Mouse (Mus musculus) embryonic facial prominence, embryonic 10.5 days (tissue): Measurements from ENCODE around the gene Rapgef2. TPM values are rescaled to one million over a fixed set of nuclear protein-coding genes. Genes with fewer than 3 reads are reported as not detected.

Experiments
- DNase-seq: peaks from one replicate; pipeline ENCODE4 v3.0.0-alpha.2; 2017; ENCODE audit warnings: low spot score
- H3K27ac ChIP-seq: fragments of 300-500 bp; sonication (generic); replicated peaks from 2 replicates; pipeline ENCODE4 v1.5.1; 2016; ENCODE audit warnings: mild to moderate bottlenecking
- H3K27me3 ChIP-seq: fragments of 300-500 bp; sonication (generic); replicated peaks from 2 replicates; pipeline ENCODE4 v1.6.1; 2016; ENCODE audit warnings: low read depth, mild to moderate bottlenecking; ENCODE audit not compliant: poor library complexity, severe bottlenecking
- H3K36me3 ChIP-seq: fragments of 300-500 bp; sonication (generic); replicated peaks from 2 replicates; pipeline ENCODE4 v1.6.1; 2016; ENCODE audit warnings: mild to moderate bottlenecking, moderate library complexity
- H3K4me1 ChIP-seq: fragments of 300-500 bp; sonication (generic); 2 replicates; pipeline ENCODE4 v1.6.1; 2016
- H3K4me3 ChIP-seq: fragments of 300-500 bp; sonication (generic); 2 replicates; pipeline ENCODE4 v1.5.1; 2016; ENCODE audit warnings: mild to moderate bottlenecking, moderate library complexity
- H3K9me3 ChIP-seq: fragments of 300-500 bp; sonication (generic); 2 replicates; pipeline ENCODE4 v1.6.1; 2016; ENCODE audit warnings: mild to moderate bottlenecking
- WGBS: fragments of 180-500 bp; shearing (Covaris S2); methylation state at CpG from one replicate; pipeline ENCODE4 v1.1.7; 2016; 5-methylcytosine and 5-hydroxymethylcytosine counted together
- polyA plus RNA-seq: library from polyadenylated mRNA; unstranded; fragments of >200 nt; fragmentation: Nextera tagmentation; extraction: Ambion mirVana; gene quantifications from 2 replicates; pipeline ENCODE4 v1.2.1, GENCODE M21; 2016

Rapgef2 gene
- polyA plus RNA-seq, 1 experiment from 2014 or later: 5.8 TPM

DNA sequence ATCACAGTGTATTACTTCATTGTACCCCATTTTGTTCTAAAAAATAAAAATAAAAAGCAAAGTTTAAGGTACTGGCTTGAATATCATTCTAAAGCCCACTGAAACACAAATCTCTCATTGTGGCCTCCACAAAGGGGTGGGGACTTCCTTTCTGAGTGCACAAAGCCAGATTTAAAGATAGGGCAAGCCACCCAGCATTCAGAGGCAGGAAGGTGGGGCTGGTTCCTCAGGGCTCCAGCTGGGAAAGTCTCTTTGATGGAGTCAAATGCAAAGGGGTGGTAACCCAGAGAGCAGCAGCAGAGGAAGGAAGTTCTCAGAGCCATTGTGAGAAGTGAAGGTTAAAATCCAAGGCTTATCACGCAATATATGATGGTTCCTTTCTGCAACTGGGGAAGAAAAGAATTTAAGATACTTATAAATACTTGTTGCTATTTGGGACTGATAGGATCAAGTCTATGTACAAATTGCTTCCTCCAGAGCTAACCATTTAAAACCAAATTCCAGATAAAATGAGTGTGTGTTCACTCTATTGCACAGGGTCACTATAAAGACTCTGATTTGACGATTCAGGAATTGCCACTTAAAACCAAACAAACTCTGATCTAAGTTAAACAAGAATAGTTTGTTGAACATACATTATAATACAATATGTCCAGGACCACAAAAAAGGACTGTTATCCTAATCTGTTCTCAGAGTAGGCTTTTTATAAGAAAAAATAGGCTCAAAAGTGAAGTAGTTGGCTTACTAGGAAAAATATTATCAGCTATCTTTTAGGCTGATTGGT, 246.5 kb downstream of the Rapgef2 start:
- Histone ChIP-seq H3K4me3 (no peak overlapping the region), H3K36me3 (no peaks in the 10 kb centered on the region), H3K27ac (no peak overlapping the region), H3K4me1 (0 out of 2 replicates have a peak, but pooled peaks cover 3% of the 10 kb centered on the region), H3K9me3 (no peaks in the 10 kb centered on the region), H3K27me3 (no peaks in the 10 kb centered on the region)
- 54% methylated on average over 2 of the region's 2 CpGs for WGBS
- DNase-seq: no peak

DNA sequence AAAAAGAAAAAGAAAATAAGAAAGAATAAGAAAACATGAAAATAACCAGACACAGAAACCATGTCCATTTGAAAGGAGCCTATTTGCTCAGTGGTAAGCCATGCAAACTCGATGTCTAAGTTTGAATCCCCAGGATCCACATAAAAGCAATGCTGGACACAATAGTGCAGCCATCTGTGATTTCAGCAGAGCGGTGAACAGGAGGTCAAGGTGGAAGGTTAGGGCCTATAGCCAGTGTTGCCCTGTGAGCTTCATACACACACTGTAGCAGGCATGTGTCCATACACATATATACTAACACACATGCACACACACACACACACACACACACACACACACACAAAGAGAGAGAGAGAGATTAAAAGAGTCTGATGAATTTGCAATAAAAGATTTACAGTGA, 247.3 kb downstream of the Rapgef2 start:
- no peaks in the 10 kb centered on the region for H3K27me3 ChIP-seq
- DNase-seq: no peak
- H3K4me1 ChIP-seq: 0 out of 2 replicates have a peak, but pooled peaks cover 3% of the 10 kb centered on the region
- H3K9me3 ChIP-seq: no peaks in the 10 kb centered on the region
- 73% methylated on average over 2 of the region's 2 CpGs for WGBS
- no peak overlapping the region for H3K4me3 ChIP-seq
- no peak overlapping the region for H3K27ac ChIP-seq
- no peaks in the 10 kb centered on the region for H3K36me3 ChIP-seq

DNA sequence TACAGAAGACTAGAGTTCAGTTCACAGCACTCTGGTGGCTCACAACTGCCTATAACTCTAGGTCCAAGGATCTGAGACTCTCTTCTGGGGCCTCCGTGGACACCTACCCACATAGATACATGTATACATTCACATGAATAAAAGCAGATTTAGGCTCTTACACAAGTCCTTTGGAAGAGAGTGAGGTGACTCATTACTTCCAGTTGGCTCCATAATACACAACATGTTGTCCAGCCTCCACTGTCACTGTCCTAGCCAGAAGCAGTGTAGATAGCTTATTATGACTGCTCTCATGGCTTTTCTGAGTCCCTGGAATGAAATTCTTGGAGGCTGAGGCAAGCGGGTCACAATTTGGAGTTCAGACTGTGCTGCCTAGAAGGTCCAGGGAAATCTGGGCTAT, 251.9 kb downstream of the Rapgef2 start:
- H3K9me3 ChIP-seq: no peaks in the 10 kb centered on the region
- no peaks in the 10 kb centered on the region for H3K4me1 ChIP-seq
- 92% methylated on average over 2 of the region's 2 CpGs for WGBS
- H3K27ac ChIP-seq: no peak overlapping the region
- H3K4me3 ChIP-seq: no peak overlapping the region
- H3K27me3 ChIP-seq: no peaks in the 10 kb centered on the region
- H3K36me3 ChIP-seq: no peaks in the 10 kb centered on the region
- DNase-seq: no peak

DNA sequence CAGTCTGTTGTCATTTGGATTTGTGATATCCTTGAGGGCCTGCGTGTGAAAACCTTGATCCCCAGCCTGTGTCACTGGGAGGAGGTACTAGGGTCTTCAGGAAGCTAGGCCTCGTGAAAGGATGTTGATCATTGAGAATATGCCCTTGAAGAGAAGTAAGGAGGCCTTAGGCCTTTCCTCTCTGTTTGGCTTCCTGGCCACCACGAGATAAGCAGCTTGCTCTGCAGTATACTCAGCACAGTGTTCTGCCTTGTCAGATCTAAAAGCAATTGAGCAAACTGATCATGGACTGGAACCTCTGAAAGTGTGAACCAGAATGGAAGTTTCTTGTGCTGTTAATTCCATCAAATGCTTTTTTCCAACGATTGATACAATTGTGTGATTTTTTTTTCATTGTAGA, 255.5 kb downstream of the Rapgef2 start:
- H3K4me1 ChIP-seq: no peaks in the 10 kb centered on the region
- no peaks in the 10 kb centered on the region for H3K36me3 ChIP-seq
- H3K27me3 ChIP-seq: no peaks in the 10 kb centered on the region
- no peak overlapping the region for H3K27ac ChIP-seq
- 0 out of 2 replicates have a peak, but pooled peaks cover 2% of the 10 kb centered on the region for H3K9me3 ChIP-seq
- WGBS: 80% methylated on average over 4 of the region's 4 CpGs
- no peak for DNase-seq
- H3K4me3 ChIP-seq: no peak overlapping the region

DNA sequence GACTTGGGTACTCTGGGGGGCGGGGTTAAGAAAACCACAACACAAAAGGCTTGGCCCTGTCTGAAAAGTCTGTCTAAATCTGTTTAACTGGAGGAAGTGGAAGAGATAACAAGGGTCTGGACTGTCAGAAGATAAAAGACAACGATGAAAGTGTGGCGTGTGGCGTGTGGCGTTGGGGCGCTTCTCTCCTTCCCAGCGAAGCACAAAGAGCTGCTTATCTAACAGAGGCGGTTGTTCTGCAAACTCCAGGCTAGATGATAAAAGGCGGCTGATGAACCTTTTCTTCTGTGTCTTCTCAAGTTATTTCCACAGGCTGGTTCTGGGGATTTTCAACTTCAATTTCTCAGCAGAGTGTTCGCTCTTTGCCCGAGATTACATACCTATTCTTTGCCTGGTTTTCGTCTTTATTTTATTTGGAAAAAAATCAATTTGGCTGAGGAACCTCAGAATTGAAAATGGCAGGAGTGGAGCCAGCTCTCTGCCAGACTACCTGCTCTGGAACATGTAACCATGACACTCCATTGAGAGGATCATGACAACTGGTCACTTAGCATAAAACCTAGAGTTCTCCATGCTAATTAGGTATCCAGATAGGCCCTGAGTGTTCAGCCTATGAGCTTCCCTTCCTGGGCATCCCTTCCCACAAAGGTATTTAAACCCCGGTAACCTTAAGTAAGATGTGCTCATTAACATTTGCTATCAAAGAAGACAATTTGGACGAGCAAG, 258.0 kb downstream of the Rapgef2 start:
- Histone ChIP-seq H3K27me3 (no peaks in the 10 kb centered on the region), H3K27ac (no peak overlapping the region), H3K36me3 (no peaks in the 10 kb centered on the region), H3K4me1 (0 out of 2 replicates have a peak, but pooled peaks cover 4% of the 10 kb centered on the region), H3K9me3 (0 out of 2 replicates have a peak, but pooled peaks cover 2% of the 10 kb centered on the region), H3K4me3 (no peak overlapping the region)
- WGBS: 82% methylated on average over 14 of the region's 14 CpGs
- DNase-seq: no peak

DNA sequence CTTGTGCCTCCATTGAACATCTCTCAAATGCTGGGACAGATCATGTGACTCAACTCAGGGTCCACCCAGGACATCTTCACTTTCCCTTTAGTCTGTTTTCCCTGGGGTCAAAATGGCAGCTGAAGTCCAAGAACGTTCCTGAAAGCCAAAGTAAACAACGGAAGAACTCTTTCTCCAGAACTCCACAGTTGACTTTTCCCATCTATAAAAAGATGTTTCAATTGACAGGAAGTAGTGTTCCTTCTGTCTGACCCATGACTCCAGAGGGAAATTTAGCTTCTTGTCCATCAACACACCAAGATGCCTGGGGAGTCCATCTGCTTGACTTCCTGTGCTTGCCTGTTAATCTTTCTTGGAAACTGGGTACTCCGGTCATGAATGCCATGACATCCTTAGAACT, 260.3 kb downstream of the Rapgef2 start:
- Histone ChIP-seq H3K27ac (no peak overlapping the region), H3K36me3 (no peaks in the 10 kb centered on the region), H3K4me3 (no peak overlapping the region), H3K27me3 (no peaks in the 10 kb centered on the region), H3K9me3 (0 out of 2 replicates have a peak, but pooled peaks cover 2% of the 10 kb centered on the region), H3K4me1 (0 out of 2 replicates have a peak, but pooled peaks cover 4% of the 10 kb centered on the region)
- DNase-seq: no peak
- 75% methylated on average over 3 of the region's 3 CpGs for WGBS

DNA sequence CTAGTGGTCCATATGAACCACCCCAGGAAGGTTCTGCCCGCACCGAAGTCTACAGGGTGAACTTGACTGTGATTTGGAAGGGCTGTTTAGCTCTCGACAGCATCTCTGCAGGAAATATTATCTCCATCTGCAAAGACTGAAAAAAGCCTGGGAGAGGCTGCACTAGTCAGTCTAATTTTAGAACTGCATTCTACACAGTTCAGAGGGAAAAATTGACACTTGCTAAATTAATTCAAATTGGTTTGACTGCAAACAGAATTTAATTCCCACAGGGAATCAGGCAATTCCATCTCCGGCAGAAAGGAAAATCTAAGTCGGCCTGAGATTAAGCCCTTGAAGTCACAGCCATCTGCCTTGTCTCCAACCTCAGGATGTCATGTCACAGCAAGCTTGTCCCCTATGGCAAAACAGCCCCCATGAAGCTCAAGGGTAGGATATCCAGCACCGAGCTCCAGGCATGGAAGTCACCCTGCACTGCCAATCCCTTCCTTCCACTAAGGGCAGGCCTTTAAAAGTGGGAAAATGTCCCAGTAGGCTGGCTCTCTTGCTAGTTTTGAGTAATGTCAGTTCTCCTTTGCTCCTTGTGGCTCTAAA, 262.5 kb downstream of the Rapgef2 start:
- Histone ChIP-seq H3K4me3 (no peak overlapping the region), H3K4me1 (0 out of 2 replicates have a peak, but pooled peaks cover 4% of the 10 kb centered on the region), H3K36me3 (no peaks in the 10 kb centered on the region), H3K27ac (no peak overlapping the region), H3K9me3 (no peaks in the 10 kb centered on the region), H3K27me3 (no peaks in the 10 kb centered on the region)
- DNase-seq: no peak
- WGBS: 73% methylated on average over 6 of the region's 6 CpGs

DNA sequence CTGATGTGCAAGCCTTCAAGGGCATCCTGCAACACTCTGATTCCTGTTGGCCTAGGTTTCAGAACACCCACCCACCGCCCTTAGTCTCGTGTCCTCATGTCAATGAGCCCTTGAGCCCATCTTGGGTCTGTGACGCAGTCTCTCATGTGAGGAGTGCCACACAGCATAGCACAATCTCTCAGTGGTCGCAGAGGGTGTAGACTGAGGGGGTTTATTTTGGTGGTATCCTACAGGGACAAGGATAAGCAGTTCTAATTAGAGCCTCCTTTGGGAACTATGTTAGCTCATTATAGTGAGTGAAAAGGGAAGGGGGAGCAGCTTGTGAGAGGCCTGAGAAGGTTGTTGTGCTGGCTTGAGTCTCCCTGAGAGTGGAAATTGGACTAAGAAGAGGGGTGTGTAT, 263.6 kb downstream of the Rapgef2 start:
- no peak overlapping the region for H3K27ac ChIP-seq
- 0 out of 2 replicates have a peak, but pooled peaks cover 4% of the 10 kb centered on the region for H3K4me1 ChIP-seq
- no peaks in the 10 kb centered on the region for H3K9me3 ChIP-seq
- H3K27me3 ChIP-seq: no peaks in the 10 kb centered on the region
- no peak for DNase-seq
- 81% methylated on average over 4 of the region's 4 CpGs for WGBS
- H3K36me3 ChIP-seq: no peaks in the 10 kb centered on the region
- no peak overlapping the region for H3K4me3 ChIP-seq

DNA sequence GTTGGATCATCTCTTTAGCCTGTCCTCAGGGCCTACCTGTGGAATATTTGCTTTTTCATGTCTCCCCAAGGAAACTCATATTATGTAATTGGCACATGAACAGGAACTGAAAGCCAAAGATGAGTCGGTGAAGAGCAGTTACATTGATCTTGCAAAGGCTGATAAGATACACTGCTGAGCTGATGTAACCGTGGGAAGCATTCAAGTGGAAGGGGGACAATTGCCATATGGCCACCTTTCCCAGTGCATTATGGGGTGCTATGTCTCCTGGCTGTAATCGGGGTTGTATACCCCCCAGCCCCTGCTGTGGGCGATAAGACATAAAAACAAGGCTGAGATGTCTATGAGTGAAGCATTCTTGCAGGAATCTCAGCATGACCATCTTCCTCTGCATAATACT, 268.9 kb downstream of the Rapgef2 start:
- H3K4me1 ChIP-seq: no peaks in the 10 kb centered on the region
- 94% methylated on average over 4 of the region's 4 CpGs for WGBS
- H3K4me3 ChIP-seq: no peak overlapping the region
- H3K9me3 ChIP-seq: no peaks in the 10 kb centered on the region
- H3K36me3 ChIP-seq: no peaks in the 10 kb centered on the region
- H3K27ac ChIP-seq: no peak overlapping the region
- no peaks in the 10 kb centered on the region for H3K27me3 ChIP-seq
- DNase-seq: no peak

DNA sequence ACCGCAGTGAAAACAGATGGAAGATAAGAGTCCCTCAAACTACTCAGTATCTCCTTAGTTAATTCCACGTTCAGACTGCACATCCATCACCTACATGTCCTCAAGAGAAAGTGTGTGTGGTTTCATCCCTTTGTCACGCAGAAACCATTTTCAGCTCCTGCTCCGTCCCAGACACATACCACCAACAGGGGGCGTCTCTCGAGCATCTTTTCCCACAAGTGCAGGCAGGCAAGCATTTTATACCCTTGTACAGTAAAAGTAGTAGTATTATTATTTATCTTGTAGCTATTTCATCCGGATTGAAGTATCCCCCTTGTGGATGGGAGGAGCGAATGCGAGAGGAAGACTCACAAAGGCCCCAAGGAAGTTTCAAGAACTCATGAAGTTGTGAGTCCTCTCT, 269.5 kb downstream of the Rapgef2 start:
- no peaks in the 10 kb centered on the region for H3K27me3 ChIP-seq
- DNase-seq: no peak
- no peaks in the 10 kb centered on the region for H3K36me3 ChIP-seq
- no peak overlapping the region for H3K27ac ChIP-seq
- no peak overlapping the region for H3K4me3 ChIP-seq
- H3K4me1 ChIP-seq: no peaks in the 10 kb centered on the region
- H3K9me3 ChIP-seq: no peaks in the 10 kb centered on the region
- WGBS: 84% methylated on average over 9 of the region's 9 CpGs

DNA sequence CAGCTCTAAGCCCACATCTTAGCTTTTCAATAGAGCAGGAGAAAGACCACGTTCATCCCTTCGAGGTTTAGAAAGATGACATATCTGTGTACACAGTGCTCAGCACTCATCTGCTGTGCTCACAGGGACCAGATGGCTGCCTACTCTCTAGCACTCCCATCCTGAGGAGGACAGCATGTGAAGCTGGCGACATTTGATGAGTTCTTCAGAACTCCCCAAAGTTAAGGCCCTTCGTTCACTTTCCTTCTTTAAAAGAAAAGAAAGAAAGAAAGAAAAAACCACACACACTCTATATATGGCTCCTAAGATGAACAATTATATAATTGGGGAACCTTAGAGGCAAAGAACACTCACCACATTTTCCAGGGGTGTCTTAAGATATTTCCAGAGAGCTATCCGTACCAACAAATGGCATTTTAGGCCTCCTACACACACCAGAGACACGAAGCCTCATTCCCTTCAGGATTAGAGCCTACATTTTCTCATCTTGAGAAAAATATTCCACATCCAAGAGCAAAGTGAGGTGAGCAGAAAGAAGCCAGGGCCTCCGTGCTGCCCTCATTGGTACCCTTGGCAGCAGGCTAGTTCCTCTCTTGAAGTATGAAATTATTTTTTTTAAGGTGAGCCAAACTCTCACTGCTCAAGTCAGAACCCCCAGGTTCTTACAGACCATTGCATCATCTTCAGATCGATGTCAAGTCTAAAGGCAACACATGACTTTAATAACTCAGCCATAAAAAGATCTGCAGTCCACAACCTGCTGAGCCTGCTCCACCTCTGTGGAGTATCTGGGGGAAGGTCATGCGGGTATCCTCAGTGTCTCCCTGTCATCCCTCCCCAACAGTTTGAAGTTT, 270.5 kb downstream of the Rapgef2 start:
- no peaks in the 10 kb centered on the region for H3K4me1 ChIP-seq
- no peaks in the 10 kb centered on the region for H3K27me3 ChIP-seq
- DNase-seq: no peak
- no peak overlapping the region for H3K27ac ChIP-seq
- no peaks in the 10 kb centered on the region for H3K36me3 ChIP-seq
- WGBS: 89% methylated on average over 9 of the region's 9 CpGs
- no peak overlapping the region for H3K4me3 ChIP-seq
- H3K9me3 ChIP-seq: no peaks in the 10 kb centered on the region
